Mouse (Mus musculus) lung, postnatal 0 days (tissue): Measurements from ENCODE around the gene Cryab. TPM values are rescaled to one million over a fixed set of nuclear protein-coding genes. Genes with fewer than 3 reads are reported as not detected.

Experiments
- ATAC-seq: fragments of 200-750 bp; cut with Nextera tagmentation; 2 replicates; pipeline ENCODE4 v1.8.0; 2017; ENCODE audit warnings: moderate library complexity
- DNase-seq: peaks from one replicate; pipeline ENCODE4 v3.0.0-alpha.2; 2016; ENCODE audit warnings: low spot score
- H3K27ac ChIP-seq: fragments of 300-500 bp; sonication (generic); 2 replicates; pipeline ENCODE4 v1.5.1; 2014; ENCODE audit warnings: antibody characterized with exemption, mild to moderate bottlenecking, low read length, mixed read lengths
- H3K27me3 ChIP-seq: fragments of 300-500 bp; sonication (generic); replicated peaks from 2 replicates; pipeline ENCODE4 v1.6.1; 2014; ENCODE audit warnings: low read length, mixed read lengths; ENCODE audit not compliant: insufficient read depth
- H3K36me3 ChIP-seq: fragments of 300-500 bp; sonication (generic); 2 replicates; pipeline ENCODE4 v1.6.1; 2014; ENCODE audit warnings: low read length, mixed read lengths; ENCODE audit not compliant: insufficient read depth
- H3K4me1 ChIP-seq: fragments of 300-500 bp; sonication (generic); 2 replicates; pipeline ENCODE4 v1.6.1; 2014; ENCODE audit warnings: antibody characterized with exemption, low read depth, low read length, mixed read lengths; ENCODE audit not compliant: insufficient read depth
- H3K4me2 ChIP-seq: fragments of 300-500 bp; sonication (generic); replicated peaks from 2 replicates; pipeline ENCODE4 v1.6.1; 2014; ENCODE audit warnings: low read depth, mild to moderate bottlenecking, low read length, moderate library complexity, mixed read lengths
- H3K4me3 ChIP-seq: fragments of 300-500 bp; sonication (generic); 2 replicates; pipeline ENCODE4 v1.5.1; 2014; ENCODE audit warnings: low read depth, low read length
- H3K9ac ChIP-seq: fragments of 300-500 bp; sonication (generic); replicated peaks from 2 replicates; pipeline ENCODE4 v1.6.1; 2014; ENCODE audit warnings: low read depth, mild to moderate bottlenecking
- H3K9me3 ChIP-seq: fragments of 300-500 bp; sonication (generic); 2 replicates; pipeline ENCODE4 v1.6.1; 2016; ENCODE audit warnings: low read length, mixed read lengths
- CTCF ChIP-seq: IDR thresholded peaks from 2 replicates; pipeline ENCODE4 v1.5.1; 2016; ENCODE audit warnings: antibody characterized with exemption, mild to moderate bottlenecking
- EP300 ChIP-seq: IDR thresholded peaks from 2 replicates; pipeline ENCODE4 v1.6.1; 2016; ENCODE audit warnings: antibody characterized with exemption, mild to moderate bottlenecking, control low read depth
- WGBS: fragments of 180-500 bp; shearing (Covaris S2); extraction: QIAGEN DNeasy Blood & Tissue Kit; methylation state at CpG from one replicate; pipeline ENCODE4 v1.1.7; 2014; 5-methylcytosine and 5-hydroxymethylcytosine counted together
- polyA plus RNA-seq: library from polyadenylated mRNA; unstranded; fragments of >200 nt; fragmentation: Nextera tagmentation; extraction: Ambion mirVana; gene quantifications from 2 replicates; pipeline ENCODE4 v1.2.1, GENCODE M21; 2015

Cryab gene
- polyA plus RNA-seq, 1 experiment from 2014 or later, result 442 TPM

DNA sequence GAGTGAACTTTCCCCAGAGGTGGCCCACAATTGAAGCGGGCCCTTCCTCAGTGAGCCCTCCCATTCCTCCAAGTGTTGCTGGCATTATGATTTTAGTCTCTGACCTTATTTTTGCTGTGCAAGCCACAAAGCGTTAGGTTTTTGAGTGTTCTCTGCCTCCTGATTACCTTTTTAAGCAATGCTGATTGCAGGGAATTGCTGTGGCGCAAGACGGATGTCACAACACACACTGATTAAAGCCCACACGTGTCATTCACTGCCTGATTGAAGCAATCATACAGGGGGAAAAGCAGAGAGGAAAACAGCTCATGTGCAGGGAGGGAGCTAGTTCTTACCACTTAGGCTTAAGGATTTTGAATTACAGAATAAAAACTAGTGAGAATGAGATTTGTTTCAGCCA, 47.2 kb downstream of the Cryab start:
- Histone ChIP-seq H3K9ac (no peak overlapping the region), H3K27ac (no peak overlapping the region; the same call in 1 of the 2 replicates), H3K4me1 (no peaks in the 10 kb centered on the region), H3K36me3 (peaks cover 3% of the 10 kb centered on the region), H3K27me3 (no peaks in the 10 kb centered on the region), H3K9me3 (no peaks in the 10 kb centered on the region), H3K4me3 (no peak overlapping the region), H3K4me2 (no peak overlapping the region)
- no peak for TF ChIP-seq CTCF
- TF ChIP-seq EP300, result peak; percentile 56; the same call in 1 of the 2 replicates
- DNase-seq, result peak; percentile 67
- WGBS, result 64% methylated on average over 5 of the region's 5 CpGs
- peak; percentile 69 for ATAC-seq

DNA sequence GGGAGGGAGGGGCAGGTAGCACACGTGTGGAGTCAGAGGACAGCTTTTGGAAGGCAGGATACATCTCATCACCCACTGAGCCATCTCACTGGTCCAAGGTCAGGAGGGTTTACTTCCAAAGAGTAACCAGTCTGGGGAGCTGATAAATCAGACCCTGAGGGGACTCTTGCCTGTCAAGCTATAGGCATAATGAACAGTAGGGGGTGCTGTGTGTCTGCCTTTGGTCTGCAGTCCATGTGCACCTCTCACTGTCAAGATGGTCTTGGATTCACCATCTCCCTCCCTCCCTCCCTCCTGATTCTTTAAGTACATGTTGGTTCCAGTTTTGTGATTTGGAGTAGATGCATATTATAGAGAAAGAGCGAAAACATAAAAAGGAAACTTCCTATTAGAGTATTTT, 49.9 kb downstream of the Cryab start:
- DNase-seq, result peak; percentile 73
- Histone ChIP-seq H3K27ac (no peak overlapping the region), H3K9ac (no peak overlapping the region), H3K27me3 (no peaks in the 10 kb centered on the region), H3K9me3 (no peaks in the 10 kb centered on the region), H3K4me1 (no peaks in the 10 kb centered on the region), H3K36me3 (no peaks in the 10 kb centered on the region; the same call in 1 of the 2 replicates), H3K4me3 (no peak overlapping the region), H3K4me2 (no peak overlapping the region)
- 57% methylated on average over 2 of the region's 2 CpGs for WGBS
- peak; percentile 65 for ATAC-seq
- TF ChIP-seq EP300 (no peak), CTCF (peak; percentile 83)

GRCm38 (mm10) chr9:50803055-50803671, 52.0 kb downstream of the Cryab start:
- Histone ChIP-seq H3K9me3 (no peaks in the 10 kb centered on the region), H3K9ac (no peak overlapping the region), H3K4me3 (no peak overlapping the region), H3K4me2 (no peak overlapping the region), H3K36me3 (peaks cover 5% of the 10 kb centered on the region), H3K4me1 (no peaks in the 10 kb centered on the region), H3K27ac (no peak overlapping the region), H3K27me3 (no peaks in the 10 kb centered on the region)
- peak; percentile 30; the same call in 1 of the 2 replicates for ATAC-seq
- WGBS, result 88% methylated on average over 7 of the region's 7 CpGs
- no peak for TF ChIP-seq EP300
- TF ChIP-seq CTCF, result no peak
- no peak for DNase-seq

Other genes with a start within 250 kb of the Cryab start
- 76.0 and 79.4 TPM in 2 replicates for gene Pts, start 222.6 kb upstream of the Cryab start, polyA plus RNA-seq
- gene Il18, start 196.5 kb upstream of the Cryab start, polyA plus RNA-seq, result 26.8 and 29.3 TPM in 2 replicates
- 0.19 and 0.39 TPM in 2 replicates for gene Bco2, start 196.1 kb upstream of the Cryab start, polyA plus RNA-seq
- gene Tex12, start 190.0 kb upstream of the Cryab start, polyA plus RNA-seq, result not detected in 2 replicates
- gene Sdhd, start 147.5 kb upstream of the Cryab start, polyA plus RNA-seq, result 235 and 252 TPM in 2 replicates
- gene Timm8b, start 147.4 kb upstream of the Cryab start, polyA plus RNA-seq, result 185 and 189 TPM in 2 replicates
- gene Pih1d2, start 134.0 kb upstream of the Cryab start, polyA plus RNA-seq, result 14.5 and 16.6 TPM in 2 replicates
- gene Nkapd1, start 133.9 kb upstream of the Cryab start, polyA plus RNA-seq, result 25.2 and 26.5 TPM in 2 replicates
- 27.2 and 30.0 TPM in 2 replicates for gene Dlat, start 91.5 kb upstream of the Cryab start, polyA plus RNA-seq
- gene Dixdc1, start 11.8 kb upstream of the Cryab start, polyA plus RNA-seq, result 5.4 and 7.5 TPM in 2 replicates
- gene 2310030G06Rik, start 4.8 kb upstream of the Cryab start, polyA plus RNA-seq, result 28.5 and 29.8 TPM in 2 replicates
- gene Hspb2, start 1.0 kb downstream of the Cryab start, polyA plus RNA-seq, result 30.8 and 32.4 TPM in 2 replicates
- gene Fdxacb1, start 16.9 kb downstream of the Cryab start, polyA plus RNA-seq, result 10.2 and 12.1 TPM in 2 replicates
- gene Alg9, start 23.7 kb downstream of the Cryab start, polyA plus RNA-seq, result 17.9 and 19.0 TPM in 2 replicates
- 72.3 and 79.8 TPM in 2 replicates for gene 1110032A03Rik, start 24.2 kb downstream of the Cryab start, polyA plus RNA-seq
- 26.0 and 28.4 TPM in 2 replicates for gene Ppp2r1b, start 94.0 kb downstream of the Cryab start, polyA plus RNA-seq